Mouse (Mus musculus) C2C12 (cell line): ENCODE measurements at regions not wholly inside any gene's neighbourhood (a gene's known extent, or its start where the extent isn't known, plus 50 kb on each side); places are given as distances from the start of the nearest gene placed in this dataset.

Experiments used
- CEBPB ChIP-seq: IDR thresholded peaks from one replicate; pipeline ENCODE4 v1.6.1; 2011; ENCODE audit warnings: low read depth, mild to moderate bottlenecking, control low read depth, moderate library complexity
- CTCF ChIP-seq: IDR thresholded peaks from one replicate; pipeline ENCODE4 v1.5.1; 2011; ENCODE audit not compliant: control insufficient read depth, insufficient read depth, insufficient read length
- FOSL1 ChIP-seq: IDR thresholded peaks from one replicate; pipeline ENCODE4 v1.8.0; 2011; ENCODE audit warnings: mild to moderate bottlenecking, low read length; ENCODE audit not compliant: poor library complexity, insufficient read depth, severe bottlenecking
- MAX ChIP-seq: IDR thresholded peaks from one replicate; pipeline ENCODE4 v1.6.1; 2011; ENCODE audit warnings: mild to moderate bottlenecking, control low read depth
- USF1 ChIP-seq: IDR thresholded peaks from one replicate; pipeline ENCODE4 v1.6.1; 2011; ENCODE audit warnings: low read depth, mild to moderate bottlenecking, control low read depth, moderate library complexity

DNA sequence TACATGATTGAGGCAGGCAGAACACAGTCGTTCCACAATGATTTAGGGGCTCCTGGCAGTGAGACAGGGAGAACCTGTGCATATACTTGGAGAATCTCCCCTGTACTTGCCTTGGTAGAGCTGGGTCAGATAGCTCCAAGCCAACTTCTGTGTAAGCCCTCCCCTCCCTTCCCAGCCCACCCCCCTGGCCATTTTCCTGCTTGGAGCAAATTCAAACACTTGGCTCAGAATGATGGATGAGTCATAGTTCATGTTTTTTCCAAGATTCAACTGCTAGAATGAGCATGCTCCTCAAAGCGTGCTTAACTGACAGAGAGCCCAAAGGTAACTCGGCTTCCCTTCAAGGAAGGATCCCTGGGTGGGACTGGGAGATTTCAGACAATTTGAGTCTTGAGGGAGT lies 194.1 kb upstream of the Camk1g start:
- TF ChIP-seq CTCF (no peak), FOSL1 (no peak), USF1 (no peak), MAX (no peak), CEBPB (no peak)
